Mouse (Mus musculus): ENCODE data around the gene Tubb2a. TPM values are rescaled to one million over a fixed set of nuclear protein-coding genes. Genes with fewer than 3 reads are reported as not detected.

Gene Tubb2a
- polyA plus RNA-seq (2014; fragmentation: Nextera tagmentation; extraction: Ambion mirVana): 454 and 539 TPM in 2 replicates

DNA sequence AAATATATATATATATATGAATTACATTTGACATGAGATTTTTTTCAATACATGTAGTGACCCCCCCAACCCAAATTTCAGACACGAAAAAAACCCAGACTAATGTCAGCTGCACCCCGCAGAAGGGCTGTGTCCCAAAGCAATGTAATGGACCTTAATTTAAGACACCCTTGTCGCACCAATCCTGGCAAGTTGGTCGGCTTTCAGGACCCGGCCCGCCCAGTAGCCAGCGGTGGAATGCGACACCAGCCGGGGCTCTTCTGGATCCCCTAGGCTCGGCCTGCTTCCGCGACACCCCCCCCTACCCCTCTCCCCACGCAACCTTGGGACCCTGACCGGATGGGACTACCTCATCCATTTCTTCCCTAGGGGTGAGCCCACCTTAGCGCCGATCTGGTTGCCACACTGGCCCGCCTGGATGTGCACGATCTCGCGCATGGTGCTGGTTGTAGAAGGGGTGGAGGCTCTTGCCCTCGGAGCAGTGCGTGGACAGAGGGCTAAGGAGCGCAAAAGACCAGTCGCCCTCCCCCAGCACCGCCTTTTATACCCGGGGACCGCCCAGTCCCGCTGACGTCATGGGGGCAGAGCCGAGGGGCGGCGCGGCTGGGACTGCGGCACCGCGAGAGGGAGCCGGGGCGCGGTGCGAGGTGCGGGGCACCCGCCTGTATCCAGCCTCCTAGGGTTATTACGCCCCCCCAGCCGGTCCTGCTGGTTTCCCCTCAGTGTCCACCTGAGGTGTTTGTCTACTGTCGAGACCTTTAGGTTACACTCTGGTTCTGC lies at the start of gene Tubb2a:
Gene Tubb2a (minus strand): TSS at position 516 of the 780 bp plus-strand sequence.
- Histone ChIP-seq H3K4me3 (ENCODE audit: low read depth, low read length) (peak within 1 kb of the TSS; percentile 58), H3K27ac (ENCODE audit: low read depth, low read length) (peak within 1 kb of the TSS; percentile 37), H3K27me3 (ENCODE audit: control insufficient read depth, insufficient read depth, low read length) (no peaks in the 10 kb centered on the region), H3K9me3 (ENCODE audit: control insufficient read depth, low read length) (no peaks in the 10 kb centered on the region), H3K4me2 (ENCODE audit: low read depth) (peak within 1 kb of the TSS; percentile 74), H3K4me1 (ENCODE audit: control insufficient read depth, insufficient read depth, low read length) (peaks cover 15% of the 10 kb centered on the region), H3K36me3 (ENCODE audit: control insufficient read depth, insufficient read depth, low read length) (no peaks in the 10 kb centered on the region), H3K9ac (ENCODE audit: low read length) (peak within 1 kb of the TSS; percentile 66)
- DNase-seq (ENCODE audit: low spot score) (peak; percentile 90), ATAC-seq (ENCODE audit: insufficient read depth, low FRiP score, low TSS enrichment) (peak; percentile 80)
- WGBS: under 1% methylated on average over 45 of the region's 45 CpGs

DNA sequence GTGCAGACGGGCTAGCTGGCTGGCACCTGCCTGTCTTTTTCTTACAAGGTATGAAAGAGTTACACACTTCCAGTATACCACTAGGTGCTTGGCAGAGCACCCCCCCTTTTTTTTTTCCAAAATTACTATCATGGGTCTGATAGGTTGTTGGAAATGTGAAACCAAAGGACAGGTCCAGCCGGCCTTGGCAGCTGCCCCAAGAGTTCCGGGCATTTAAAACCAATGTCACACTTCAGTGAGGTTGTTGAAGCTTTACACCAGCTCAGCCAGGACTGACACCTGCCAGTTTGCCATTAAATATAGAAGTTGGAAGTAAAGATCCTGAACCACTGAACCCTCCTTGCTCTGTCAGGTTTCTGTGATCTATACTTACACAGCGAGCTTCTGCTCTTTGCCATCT lies 47.9 kb upstream of the Tubb2a start:
- Histone ChIP-seq H3K27me3 (ENCODE audit: control insufficient read depth, insufficient read depth, low read length) (no peaks in the 10 kb centered on the region), H3K9me3 (ENCODE audit: control insufficient read depth, low read length) (no peaks in the 10 kb centered on the region), H3K4me1 (ENCODE audit: control insufficient read depth, insufficient read depth, low read length) (peaks cover 16% of the 10 kb centered on the region; the same call in 1 of the 2 replicates), H3K4me3 (ENCODE audit: low read depth, low read length) (peak overlapping the region; percentile 25), H3K9ac (ENCODE audit: low read length) (peak overlapping the region; percentile 29), H3K27ac (ENCODE audit: low read depth, low read length) (no peak overlapping the region), H3K4me2 (ENCODE audit: low read depth) (peak overlapping the region; percentile 62), H3K36me3 (ENCODE audit: control insufficient read depth, insufficient read depth, low read length) (peaks cover 6% of the 10 kb centered on the region)
- WGBS: 76% methylated on average over 4 of the region's 4 CpGs
- DNase-seq (ENCODE audit: low spot score) (no peak), ATAC-seq (ENCODE audit: insufficient read depth, low FRiP score, low TSS enrichment) (no peak)

GRCm38 (mm10) chr13:34120536-34120935 lies 42.7 kb upstream of the Tubb2a start:
- Histone ChIP-seq H3K9ac (ENCODE audit: low read length) (no peak overlapping the region), H3K4me1 (ENCODE audit: control insufficient read depth, insufficient read depth, low read length) (peaks cover 8% of the 10 kb centered on the region; the same call in 1 of the 2 replicates), H3K27me3 (ENCODE audit: control insufficient read depth, insufficient read depth, low read length) (no peaks in the 10 kb centered on the region), H3K4me3 (ENCODE audit: low read depth, low read length) (no peak overlapping the region), H3K27ac (ENCODE audit: low read depth, low read length) (no peak overlapping the region), H3K36me3 (ENCODE audit: control insufficient read depth, insufficient read depth, low read length) (peaks cover 3% of the 10 kb centered on the region), H3K9me3 (ENCODE audit: control insufficient read depth, low read length) (no peaks in the 10 kb centered on the region), H3K4me2 (ENCODE audit: low read depth) (no peak overlapping the region)
- no peak for ATAC-seq (ENCODE audit: insufficient read depth, low FRiP score, low TSS enrichment)
- DNase-seq (ENCODE audit: low spot score): no peak
- WGBS: 95% methylated on average over 2 of the region's 2 CpGs

GRCm38 (mm10) chr13:34119406-34119805 lies 41.6 kb upstream of the Tubb2a start:
- no peak overlapping the region for H3K4me2 ChIP-seq (ENCODE audit: low read depth)
- 80% methylated on average over 4 of the region's 4 CpGs for WGBS
- no peak overlapping the region for H3K4me3 ChIP-seq (ENCODE audit: low read depth, low read length)
- no peaks in the 10 kb centered on the region for H3K9me3 ChIP-seq (ENCODE audit: control insufficient read depth, low read length)
- H3K27ac ChIP-seq (ENCODE audit: low read depth, low read length): no peak overlapping the region
- DNase-seq (ENCODE audit: low spot score) (no peak), ATAC-seq (ENCODE audit: insufficient read depth, low FRiP score, low TSS enrichment) (no peak)
- H3K36me3 ChIP-seq (ENCODE audit: control insufficient read depth, insufficient read depth, low read length): peaks cover 3% of the 10 kb centered on the region; the same call in 1 of the 2 replicates
- no peaks in the 10 kb centered on the region for H3K27me3 ChIP-seq (ENCODE audit: control insufficient read depth, insufficient read depth, low read length)
- no peak overlapping the region for H3K9ac ChIP-seq (ENCODE audit: low read length)
- 0 out of 2 replicates have a peak, but pooled peaks cover 3% of the 10 kb centered on the region for H3K4me1 ChIP-seq (ENCODE audit: control insufficient read depth, insufficient read depth, low read length)

DNA sequence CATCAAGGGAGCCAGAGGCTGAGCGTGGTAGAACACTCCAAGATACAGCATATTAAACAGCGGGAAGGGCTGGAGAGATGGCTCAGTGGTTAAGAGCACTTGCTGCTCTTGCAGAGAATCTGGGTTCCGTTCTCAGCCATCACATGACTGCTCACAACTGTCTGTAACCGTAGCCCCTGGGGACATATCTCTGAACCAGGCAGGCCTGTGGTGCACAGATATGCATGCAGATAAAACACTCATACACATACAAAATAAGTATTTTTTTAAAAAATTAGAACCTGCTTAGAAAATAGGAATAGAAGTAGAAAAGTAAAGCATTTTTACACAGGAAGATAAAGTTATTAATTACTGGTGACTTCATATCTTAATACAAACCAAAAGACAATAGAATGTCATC lies 41.0 kb upstream of the Tubb2a start:
- Histone ChIP-seq H3K27me3 (ENCODE audit: control insufficient read depth, insufficient read depth, low read length) (no peaks in the 10 kb centered on the region), H3K27ac (ENCODE audit: low read depth, low read length) (no peak overlapping the region), H3K4me3 (ENCODE audit: low read depth, low read length) (no peak overlapping the region), H3K9me3 (ENCODE audit: control insufficient read depth, low read length) (no peaks in the 10 kb centered on the region), H3K4me2 (ENCODE audit: low read depth) (no peak overlapping the region), H3K36me3 (ENCODE audit: control insufficient read depth, insufficient read depth, low read length) (peaks cover 2% of the 10 kb centered on the region; the same call in 1 of the 2 replicates), H3K4me1 (ENCODE audit: control insufficient read depth, insufficient read depth, low read length) (no peaks in the 10 kb centered on the region), H3K9ac (ENCODE audit: low read length) (no peak overlapping the region)
- WGBS: 83% methylated on average over 4 of the region's 4 CpGs
- ATAC-seq (ENCODE audit: insufficient read depth, low FRiP score, low TSS enrichment) (no peak), DNase-seq (ENCODE audit: low spot score) (no peak)

GRCm38 (mm10) chr13:34116508-34116907 lies 38.7 kb upstream of the Tubb2a start:
- H3K27me3 ChIP-seq (ENCODE audit: control insufficient read depth, insufficient read depth, low read length): no peaks in the 10 kb centered on the region
- no peaks in the 10 kb centered on the region for H3K36me3 ChIP-seq (ENCODE audit: control insufficient read depth, insufficient read depth, low read length)
- H3K4me3 ChIP-seq (ENCODE audit: low read depth, low read length): no peak overlapping the region
- H3K27ac ChIP-seq (ENCODE audit: low read depth, low read length): no peak overlapping the region
- H3K9me3 ChIP-seq (ENCODE audit: control insufficient read depth, low read length): no peaks in the 10 kb centered on the region
- H3K9ac ChIP-seq (ENCODE audit: low read length): no peak overlapping the region
- H3K4me2 ChIP-seq (ENCODE audit: low read depth): no peak overlapping the region
- H3K4me1 ChIP-seq (ENCODE audit: control insufficient read depth, insufficient read depth, low read length): no peaks in the 10 kb centered on the region
- DNase-seq (ENCODE audit: low spot score) (no peak), ATAC-seq (ENCODE audit: insufficient read depth, low FRiP score, low TSS enrichment) (no peak)
- 71% methylated on average over 6 of the region's 6 CpGs for WGBS

DNA sequence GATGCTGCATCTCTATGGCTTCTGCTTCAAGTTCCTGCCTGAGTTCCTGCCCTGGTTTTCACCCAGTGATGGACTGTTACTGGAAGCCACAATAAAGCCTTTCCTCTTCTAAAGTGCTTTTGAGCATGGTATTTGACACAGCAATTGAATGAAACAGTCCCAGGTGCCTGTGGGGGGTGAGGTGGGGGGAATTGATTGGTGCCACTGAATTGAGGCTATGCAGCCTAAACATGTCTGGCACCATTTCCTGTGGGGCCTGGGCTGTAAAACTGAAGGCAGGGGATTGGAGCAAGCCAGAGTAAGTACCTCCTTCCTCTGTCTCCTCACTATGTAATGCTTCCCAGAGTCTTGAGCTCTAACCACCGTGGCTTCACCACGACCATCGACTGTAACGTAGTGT lies 36.8 kb upstream of the Tubb2a start:
- 87% methylated on average over 4 of the region's 4 CpGs for WGBS
- Histone ChIP-seq H3K9ac (ENCODE audit: low read length) (no peak overlapping the region), H3K36me3 (ENCODE audit: control insufficient read depth, insufficient read depth, low read length) (no peaks in the 10 kb centered on the region), H3K9me3 (ENCODE audit: control insufficient read depth, low read length) (no peaks in the 10 kb centered on the region), H3K4me3 (ENCODE audit: low read depth, low read length) (no peak overlapping the region), H3K27ac (ENCODE audit: low read depth, low read length) (no peak overlapping the region), H3K4me1 (ENCODE audit: control insufficient read depth, insufficient read depth, low read length) (no peaks in the 10 kb centered on the region), H3K4me2 (ENCODE audit: low read depth) (no peak overlapping the region), H3K27me3 (ENCODE audit: control insufficient read depth, insufficient read depth, low read length) (no peaks in the 10 kb centered on the region)
- DNase-seq (ENCODE audit: low spot score): no peak
- no peak for ATAC-seq (ENCODE audit: insufficient read depth, low FRiP score, low TSS enrichment)

DNA sequence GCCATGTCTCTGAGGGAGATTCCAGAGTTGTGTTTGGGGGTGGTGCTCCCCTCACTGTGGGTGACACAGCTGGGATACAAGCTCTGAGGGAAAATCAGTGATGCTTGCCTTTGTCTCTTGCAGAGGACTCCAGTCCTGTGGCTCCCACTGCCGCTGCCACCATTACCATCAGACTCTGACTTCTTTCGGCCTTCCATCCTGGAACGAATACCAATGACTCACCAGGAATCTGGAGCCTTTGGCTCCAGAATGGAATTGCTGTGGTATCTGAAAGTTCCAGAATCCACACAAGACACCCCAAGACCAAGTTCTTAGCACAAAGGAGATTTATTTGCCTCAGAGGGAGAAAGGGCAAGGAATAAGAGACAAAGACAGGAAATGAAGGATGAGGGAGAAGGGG lies 35.3 kb upstream of the Tubb2a start:
- H3K9me3 ChIP-seq (ENCODE audit: control insufficient read depth, low read length): no peaks in the 10 kb centered on the region
- H3K4me2 ChIP-seq (ENCODE audit: low read depth): no peak overlapping the region
- no peaks in the 10 kb centered on the region for H3K27me3 ChIP-seq (ENCODE audit: control insufficient read depth, insufficient read depth, low read length)
- no peak overlapping the region for H3K4me3 ChIP-seq (ENCODE audit: low read depth, low read length)
- no peaks in the 10 kb centered on the region for H3K36me3 ChIP-seq (ENCODE audit: control insufficient read depth, insufficient read depth, low read length)
- 92% methylated on average over 3 of the region's 3 CpGs for WGBS
- no peak overlapping the region for H3K27ac ChIP-seq (ENCODE audit: low read depth, low read length)
- DNase-seq (ENCODE audit: low spot score) (no peak), ATAC-seq (ENCODE audit: insufficient read depth, low FRiP score, low TSS enrichment) (no peak)
- no peak overlapping the region for H3K9ac ChIP-seq (ENCODE audit: low read length)
- no peaks in the 10 kb centered on the region for H3K4me1 ChIP-seq (ENCODE audit: control insufficient read depth, insufficient read depth, low read length)
